Mouse (Mus musculus) activated CD4-positive, CD25-positive, alpha-beta regulatory T cell, adult 4 months (primary cell): ENCODE data around the gene Ccdc152. TPM values are rescaled to one million over a fixed set of nuclear protein-coding genes. Genes with fewer than 3 reads are reported as not detected.
A peak's percentile ranks its signal among the peaks of the same experiment; 100 is the strongest.
"Not testable (repeated sequence)": the region's sequence is repeated elsewhere in the genome, so short reads cannot be mapped to it uniquely, and the experiment has no call there.

Experiments used
- ATAC-seq: one replicate; pipeline ENCODE4 v1.8.0; 2017
- polyA plus RNA-seq, 2 experiments: library from polyadenylated mRNA; unstranded; fragments of 100-300 nt; shearing (Covaris generic); gene quantifications; one replicate each; pipeline ENCODE4 v1.2.1; 2017

Gene Ccdc152
- polyA plus RNA-seq, 2 experiments from 2014 or later, result 0.74 to 1.0 TPM

- ATAC-seq, result no peak
Measured at GRCm38 (mm10) chr15:3277391-3277790, 25.9 kb downstream of the Ccdc152 start.

- ATAC-seq, result no peak
Measured at GRCm38 (mm10) chr15:3273191-3273590, 30.1 kb downstream of the Ccdc152 start.

- ATAC-seq, result peak; percentile 1
Measured at GRCm38 (mm10) chr15:3271216-3271615, 32.1 kb downstream of the Ccdc152 start.

- peak; percentile 73 for ATAC-seq
Measured at GRCm38 (mm10) chr15:3270646-3271077, 32.7 kb downstream of the Ccdc152 start.

GRCm38 (mm10) chr15:3269996-3270645, 33.2 kb downstream of the Ccdc152 start:
- ATAC-seq, result no peak

- ATAC-seq, result no peak
Measured at GRCm38 (mm10) chr15:3269496-3269895, 33.8 kb downstream of the Ccdc152 start.

- ATAC-seq, result no peak
Measured at GRCm38 (mm10) chr15:3268247-3268646, 35.1 kb downstream of the Ccdc152 start, which contains the start of gene Selenop. Gene Selenop (plus strand): TSS chr15:3268547.

GRCm38 (mm10) chr15:3264828-3265227, 38.5 kb downstream of the Ccdc152 start:
- ATAC-seq, result no peak

- peak; percentile 25 for ATAC-seq
Measured at GRCm38 (mm10) chr15:3264293-3264692, 39.0 kb downstream of the Ccdc152 start.

- no peak for ATAC-seq
Measured at GRCm38 (mm10) chr15:3262883-3263282, 40.4 kb downstream of the Ccdc152 start.

GRCm38 (mm10) chr15:3260309-3260708, 43.0 kb downstream of the Ccdc152 start:
- ATAC-seq, result no peak

- ATAC-seq, result no peak
Measured at GRCm38 (mm10) chr15:3259025-3259424, 44.3 kb downstream of the Ccdc152 start.

- no peak for ATAC-seq
Measured at GRCm38 (mm10) chr15:3251718-3252067, 51.6 kb downstream of the Ccdc152 start.

- ATAC-seq, result no peak
Measured at GRCm38 (mm10) chr15:3251031-3251717, 52.2 kb downstream of the Ccdc152 start.

- ATAC-seq, result no peak
Measured at GRCm38 (mm10) chr15:3250620-3251019, 52.7 kb downstream of the Ccdc152 start.

- ATAC-seq, result not testable (repeated sequence)
Measured at GRCm38 (mm10) chr15:3245036-3245435, 58.3 kb downstream of the Ccdc152 start.

- no peak for ATAC-seq
Measured at GRCm38 (mm10) chr15:3237963-3238362, 65.4 kb downstream of the Ccdc152 start.

- no peak for ATAC-seq
Measured at GRCm38 (mm10) chr15:3236338-3236737, 67.0 kb downstream of the Ccdc152 start.

- peak; percentile 77 for ATAC-seq
Measured at GRCm38 (mm10) chr15:3233837-3234551, 69.3 kb downstream of the Ccdc152 start.

GRCm38 (mm10) chr15:3232168-3232835, 71.0 kb downstream of the Ccdc152 start:
- ATAC-seq, result no peak

GRCm38 (mm10) chr15:3231004-3231403, 72.3 kb downstream of the Ccdc152 start:
- no peak for ATAC-seq
